Mouse (Mus musculus): Measurements from ENCODE around the gene Pts.

GRCm38 (mm10) chr9:50494311-50494710 is 34.2 kb downstream of the Pts start, which contains the start of gene Plet1:
- no peak for TF ChIP-seq GATA1 (IDR thresholded peaks at IDR 0.05; ENCODE audit: low read depth, low read length)
- TF ChIP-seq MYB (IDR thresholded peaks at IDR 0.05; ENCODE audit: low read depth, low read length), result no peak
- no peak for TF ChIP-seq NELFE (IDR thresholded peaks at IDR 0.05; ENCODE audit: low read depth, low read length)
- no peak for TF ChIP-seq CHD2 (IDR thresholded peaks at IDR 0.05; ENCODE audit: low read length)
- TF ChIP-seq POLR2A (IDR thresholded peaks at IDR 0.05; ENCODE audit: control insufficient read depth in 1 of 2, insufficient read depth in 1 of 2, low read depth in 1 of 2, low read length in 2 of 2, poor library complexity in 1 of 2), result no peak
- TF ChIP-seq POLR2AphosphoS5 (IDR thresholded peaks at IDR 0.05; ENCODE audit: borderline replicate concordance, low read depth, low read length), result no peak
- no peak for TF ChIP-seq TCF12 (IDR thresholded peaks at IDR 0.05; ENCODE audit: low read depth, low read length)
- no peak for TF ChIP-seq E2F4 (IDR thresholded peaks at IDR 0.05; ENCODE audit: borderline replicate concordance, low read depth, low read length)
- TF ChIP-seq EP300 (IDR thresholded peaks at IDR 0.05; ENCODE audit: low read depth in 1 of 2, low read length in 2 of 2), result no peak
- no peak for TF ChIP-seq CTCF (IDR thresholded peaks at IDR 0.05 in 2 of 3, conservative IDR thresholded peaks at IDR 0.05 in 1 of 3; ENCODE audit: control insufficient read depth in 1 of 3, insufficient read depth in 1 of 3, low read depth in 2 of 3, low read length in 3 of 3, poor library complexity in 1 of 3, severe bottlenecking in 1 of 3)
- no peak for TF ChIP-seq JUND (IDR thresholded peaks at IDR 0.05; ENCODE audit: low read depth, low read length)
- no peak for TF ChIP-seq MYC (IDR thresholded peaks at IDR 0.05; ENCODE audit: low read depth, low read length)

All from MEL (cell line).